Mouse (Mus musculus): ENCODE results near the gene Baiap2.

DNA sequence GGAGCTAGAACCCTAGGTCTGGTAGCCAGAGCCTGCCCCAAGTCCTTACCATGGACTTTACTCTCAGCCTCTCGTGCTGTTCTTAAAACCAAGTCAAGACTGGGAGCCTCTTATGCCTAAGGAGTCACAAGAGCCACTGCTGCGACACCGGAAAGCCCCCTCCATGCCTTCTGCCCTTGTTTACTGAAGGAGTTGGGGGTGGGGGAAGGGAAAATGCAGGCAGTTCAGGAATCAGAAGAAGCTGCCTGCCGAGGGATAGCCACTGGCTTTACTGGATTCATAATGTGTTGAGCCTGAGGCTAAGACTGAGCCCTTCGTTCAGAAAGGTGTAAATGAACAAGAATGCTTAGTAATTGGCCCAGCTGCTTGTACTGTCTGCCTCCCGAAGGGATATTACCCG, 29.7 kb upstream of the Baiap2 start:
- TF ChIP-seq POLR2A (IDR thresholded peaks at IDR 0.05; ENCODE audit: insufficient read depth, low read depth, low read length) (no peak), CTCF (IDR thresholded peaks at IDR 0.05) (no peak)

Data from heart, adult 2 months (tissue).